Mouse (Mus musculus): ENCODE results near the gene Epn1. TPM values are rescaled to one million over a fixed set of nuclear protein-coding genes. Genes with fewer than 3 reads are reported as not detected.
"Not testable (repeated sequence)": the region's sequence is repeated elsewhere in the genome, so short reads cannot be mapped to it uniquely, and the experiment has no call there.

Epn1 gene
- total RNA-seq, 2 experiments from 2014 or later: 146 to 155 TPM

- DNase-seq: no peak
Observed at GRCm38 (mm10) chr7:5058631-5059030, 21.4 kb upstream of the Epn1 start.

- DNase-seq: no peak
Observed at GRCm38 (mm10) chr7:5059421-5059820, 20.6 kb upstream of the Epn1 start.

GRCm38 (mm10) chr7:5060239-5060731, 19.8 kb upstream of the Epn1 start:
- peak; percentile 83 to 89 for DNase-seq

GRCm38 (mm10) chr7:5060944-5061773, 18.9 kb upstream of the Epn1 start:
- peak; percentile 97 to 98 for DNase-seq

- DNase-seq: peak; percentile 95 to 98
Observed at GRCm38 (mm10) chr7:5061774-5062359, 18.2 kb upstream of the Epn1 start, which contains the start of gene U2af2. TSS of gene U2af2 (plus strand) at chr7:5062143.

GRCm38 (mm10) chr7:5062360-5063001, 17.6 kb upstream of the Epn1 start:
- DNase-seq: peak; percentile 77 to 80

- no peak for DNase-seq
Observed at GRCm38 (mm10) chr7:5064886-5065285, 15.1 kb upstream of the Epn1 start.

- no peak for DNase-seq
Observed at GRCm38 (mm10) chr7:5073586-5073985, 6.4 kb upstream of the Epn1 start.

GRCm38 (mm10) chr7:5074984-5075383, 5.1 kb upstream of the Epn1 start:
- DNase-seq: no peak

- no peak for DNase-seq
Observed at GRCm38 (mm10) chr7:5076931-5077330, 3.1 kb upstream of the Epn1 start.

- not testable (repeated sequence) for DNase-seq
Observed at GRCm38 (mm10) chr7:5079365-5080009, 548 bp upstream of the Epn1 start.

- DNase-seq: no peak
Observed at GRCm38 (mm10) chr7:5080815-5081214, 780 bp downstream of the Epn1 start.

GRCm38 (mm10) chr7:5081241-5081640, 1.2 kb downstream of the Epn1 start:
- no peak for DNase-seq

- DNase-seq: no peak
Observed at GRCm38 (mm10) chr7:5081939-5082338, 1.9 kb downstream of the Epn1 start.

GRCm38 (mm10) chr7:5083325-5084105, 3.5 kb downstream of the Epn1 start:
- no peak for DNase-seq

GRCm38 (mm10) chr7:5085512-5085911, 5.5 kb downstream of the Epn1 start:
- DNase-seq: no peak

- DNase-seq: no peak
Observed at GRCm38 (mm10) chr7:5086921-5087440, 6.9 kb downstream of the Epn1 start.

GRCm38 (mm10) chr7:5087886-5088285, 7.9 kb downstream of the Epn1 start:
- no peak for DNase-seq

- DNase-seq: no peak
Observed at GRCm38 (mm10) chr7:5089853-5090252, 9.8 kb downstream of the Epn1 start.

GRCm38 (mm10) chr7:5091008-5091728, 11.1 kb downstream of the Epn1 start:
- peak in 1 of 2 experiments; percentile 45 for DNase-seq

GRCm38 (mm10) chr7:5092381-5092780, 12.3 kb downstream of the Epn1 start:
- DNase-seq: no peak
